Mouse (Mus musculus) olfactory bulb, adult 2 months (tissue): ENCODE measurements around the gene Il12rb1.

Experiments
- CTCF ChIP-seq: fragments of 200-500 bp; IDR thresholded peaks from 2 replicates; pipeline ENCODE4 v1.5.1; 2012; ENCODE audit warnings: low read depth, mild to moderate bottlenecking, low read length, moderate library complexity; ENCODE audit not compliant: insufficient read depth
- POLR2A ChIP-seq: fragments of 200-500 bp; IDR thresholded peaks from 2 replicates; pipeline ENCODE4 v1.6.1; 2012; ENCODE audit warnings: mild to moderate bottlenecking, low read depth, low read length, moderate library complexity; ENCODE audit not compliant: insufficient read depth

DNA sequence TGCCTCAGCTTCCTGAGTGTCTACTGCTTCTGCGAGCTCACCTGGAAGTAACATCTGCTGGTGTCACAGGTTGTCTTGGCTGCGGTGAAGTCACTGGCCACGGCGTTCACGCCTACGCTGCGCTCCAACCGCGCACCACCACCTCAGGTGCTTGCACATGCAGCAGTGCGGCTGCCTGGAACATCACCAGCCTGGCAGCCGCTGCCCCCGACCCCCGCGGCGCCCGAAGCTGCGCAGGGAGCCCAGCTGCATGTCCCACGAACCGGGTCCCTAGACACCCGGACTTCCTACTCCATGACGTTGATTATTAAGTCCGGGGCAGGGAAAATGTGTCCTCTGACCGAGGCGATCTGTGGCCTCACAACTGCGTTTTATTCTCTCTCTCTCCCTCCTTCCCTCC lies 34.2 kb downstream of the Il12rb1 start:
- TF ChIP-seq CTCF (no peak), POLR2A (no peak)
